Mouse (Mus musculus): ENCODE measurements at regions not wholly inside any gene's neighbourhood (a gene's known extent, or its start where the extent isn't known, plus 50 kb on each side); places are given as distances from the start of the nearest gene placed in this dataset.
A peak's percentile ranks its signal among the peaks of the same experiment; 100 is the strongest.

- peak; percentile 83 to 85 for DNase-seq (ENCODE audit: low spot score in 2 of 2)
Measured at GRCm38 (mm10) chr14:40308316-40308715, 584.8 kb downstream of the Sh2d4b start.

DNA sequence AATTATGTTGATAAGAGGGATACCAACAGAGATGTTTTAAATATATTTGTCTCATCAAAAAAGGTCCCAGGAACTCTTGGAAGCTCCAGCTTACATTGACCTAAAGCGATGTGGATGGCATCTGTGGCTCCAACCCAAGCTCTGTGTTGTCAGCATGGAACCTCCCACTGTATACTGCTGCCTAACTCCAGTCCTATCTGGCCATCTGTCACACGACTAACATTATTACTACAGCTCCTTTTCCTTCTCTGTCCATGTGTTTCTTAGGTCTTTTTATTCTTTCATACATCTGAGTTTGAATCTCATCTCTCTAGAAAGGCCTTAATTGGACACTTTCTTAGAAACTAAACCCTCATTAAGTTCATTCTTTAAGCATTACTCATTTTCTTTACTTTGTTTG is 613.9 kb downstream of the Sh2d4b start:
- DNase-seq (ENCODE audit: low spot score in 2 of 2) = no peak

GRCm38 (mm10) chr14:40275331-40275730 is 617.7 kb downstream of the Sh2d4b start:
- peak in 1 of 2 experiments; percentile 21 for DNase-seq (ENCODE audit: low spot score in 2 of 2)

DNA sequence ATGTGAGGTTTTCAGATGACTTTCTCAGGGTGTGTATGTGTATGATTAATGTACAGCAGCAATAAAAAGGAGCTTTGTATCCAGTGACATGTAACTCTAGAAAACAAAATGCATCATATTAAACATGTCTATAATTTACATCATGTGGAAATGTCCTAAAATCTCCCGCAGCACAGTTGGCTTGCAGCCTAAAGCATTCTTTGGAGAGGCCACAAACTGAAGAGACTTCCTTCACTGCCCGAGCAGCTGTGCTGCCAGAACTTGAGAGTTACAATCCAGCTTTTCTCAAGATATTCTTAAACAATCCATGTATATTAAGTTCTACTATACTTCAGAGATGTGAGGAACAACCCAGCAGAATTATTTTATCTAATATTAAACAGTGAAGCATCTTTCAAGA is 631.4 kb downstream of the Sh2d4b start:
- no peak for DNase-seq (ENCODE audit: low spot score in 2 of 2)

DNA sequence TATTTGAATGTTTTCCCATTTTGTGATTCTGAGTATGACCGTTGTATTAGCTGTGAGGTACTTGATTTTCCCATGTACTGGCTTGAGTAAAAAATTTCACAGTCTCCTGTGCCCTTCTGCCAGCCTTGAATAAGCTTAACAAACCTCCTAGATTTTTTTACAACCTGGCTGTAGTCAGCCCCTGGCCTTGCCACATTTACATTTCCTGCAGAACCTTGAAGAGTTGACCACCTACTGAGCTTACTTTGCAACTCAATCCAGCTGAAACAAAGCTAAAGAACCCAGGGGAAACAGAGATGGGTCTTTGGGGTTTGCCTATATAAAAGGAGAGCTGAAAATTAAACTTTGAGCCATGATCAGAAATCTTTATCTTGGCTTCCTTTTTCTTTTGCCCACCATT is 661.0 kb downstream of the Sh2d4b start:
- no peak for DNase-seq (ENCODE audit: low spot score in 2 of 2)

- DNase-seq (ENCODE audit: low spot score in 2 of 2) = no peak
Measured at GRCm38 (mm10) chr14:40224331-40224730, 668.7 kb downstream of the Sh2d4b start.

Data from right cerebral cortex, adult 2 months (tissue).